Mouse (Mus musculus) cerebellum, postnatal 14 days (tissue): ENCODE data around the gene Lhpp.

ENCODE experiments used
- DNase-seq, 2 experiments: peaks; one replicate each; pipeline ENCODE4 v3.0.0; 2021; ENCODE audit warnings: mixed read lengths in 2 of 2

The Lhpp gene

DNA sequence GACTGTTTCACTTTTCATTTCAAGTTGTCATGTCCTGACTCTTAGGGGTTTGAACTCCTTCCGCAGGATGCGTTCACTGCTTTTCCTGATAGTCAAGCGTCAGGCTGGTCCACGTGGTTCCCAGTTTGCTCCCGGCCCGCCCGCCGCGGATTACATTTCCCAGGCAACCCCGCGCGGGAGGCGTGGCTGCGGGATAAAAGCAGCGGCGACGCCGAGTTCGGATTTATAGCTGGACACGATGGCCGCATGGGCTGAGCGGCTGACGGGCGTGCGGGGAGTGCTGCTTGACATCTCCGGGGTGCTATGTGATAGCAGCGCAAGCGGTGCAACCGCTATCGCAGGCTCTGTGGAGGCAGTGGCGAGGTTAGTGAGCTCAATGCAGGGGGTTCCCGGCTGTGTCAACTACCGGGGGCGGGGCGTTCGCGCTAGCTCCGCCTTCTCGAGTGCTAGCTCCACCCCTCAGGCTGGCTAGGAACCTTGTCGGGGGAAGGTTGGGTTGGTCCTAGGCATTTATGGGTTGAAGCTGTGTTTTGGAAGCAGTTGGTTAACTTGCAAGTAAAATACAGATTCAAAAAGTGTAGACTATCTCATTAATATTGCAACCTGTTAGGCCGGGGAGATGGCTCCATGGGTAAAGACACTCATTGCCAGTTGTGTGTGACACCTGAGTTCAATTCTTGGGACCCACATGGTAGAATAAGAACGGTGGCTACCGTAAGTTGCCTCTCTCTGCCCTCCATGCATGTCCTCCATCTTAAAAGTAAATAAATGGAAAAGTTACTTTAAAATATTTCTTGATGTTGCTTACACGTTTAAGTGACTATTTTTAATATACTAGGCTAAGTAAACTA lies at the start of gene Lhpp:
Lhpp (plus strand) TSS at position 171 of the 851 bp plus-strand sequence.
- peak; percentile 63 to 71 for DNase-seq

DNA sequence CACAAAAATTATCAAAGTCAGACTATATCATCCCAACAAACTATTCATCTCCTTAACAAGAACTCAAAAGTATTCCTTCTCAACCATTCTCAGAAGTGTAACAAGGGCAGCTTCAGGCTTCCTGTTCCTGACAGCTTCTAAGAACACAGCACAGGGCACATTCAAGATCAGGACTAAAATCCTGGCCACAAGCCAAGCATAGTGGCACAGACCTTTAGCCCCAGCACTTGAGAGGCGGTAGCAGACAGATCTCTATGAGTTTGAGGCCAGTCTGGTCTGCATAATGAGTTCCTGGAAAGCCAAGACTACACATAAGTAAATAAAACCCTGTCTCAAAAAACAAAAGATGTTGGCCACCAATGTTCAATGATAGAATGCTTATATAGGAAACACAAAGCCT lies 44.6 kb upstream of the Lhpp start:
- no peak for DNase-seq

DNA sequence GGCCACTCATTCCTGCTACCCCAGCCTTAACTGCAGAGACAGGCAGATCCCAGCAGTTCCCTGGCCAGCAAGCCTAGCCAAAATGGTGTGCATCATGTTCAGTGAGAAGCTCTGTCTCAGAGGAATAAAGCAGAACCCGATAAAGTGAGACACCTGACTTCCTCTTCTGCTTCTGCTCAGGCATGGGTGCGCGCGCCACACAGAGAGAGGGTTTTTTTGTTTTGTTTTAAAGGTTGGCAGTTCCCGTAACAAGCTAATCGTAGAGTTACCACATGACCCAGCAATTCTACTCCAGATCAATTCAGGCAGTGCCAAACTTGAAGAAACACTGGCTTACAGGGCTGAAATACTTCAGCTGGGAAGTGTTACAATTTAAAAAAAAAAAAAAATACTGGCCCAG lies 41.6 kb upstream of the Lhpp start:
- DNase-seq = no peak

DNA sequence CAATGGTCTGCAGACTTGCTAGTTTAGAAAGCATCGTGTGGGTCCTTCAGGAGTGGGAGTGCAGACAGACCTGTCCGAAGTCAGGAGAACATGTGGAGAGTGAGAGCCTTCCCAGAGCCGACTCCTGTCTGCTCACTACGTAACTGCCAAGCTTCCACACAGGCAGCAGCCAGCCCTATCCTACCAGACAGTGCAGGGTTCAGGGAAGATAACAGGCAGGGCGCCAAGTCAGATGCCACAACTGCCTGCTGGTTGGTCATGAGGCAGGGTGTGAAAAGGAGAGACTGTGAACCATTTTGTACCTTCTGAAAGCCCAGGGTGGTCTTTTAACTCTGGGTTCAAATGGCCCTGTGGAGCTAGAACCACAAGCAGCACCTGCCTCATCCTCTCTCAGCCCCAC lies 40.4 kb upstream of the Lhpp start:
- DNase-seq = peak; percentile 32 to 47

DNA sequence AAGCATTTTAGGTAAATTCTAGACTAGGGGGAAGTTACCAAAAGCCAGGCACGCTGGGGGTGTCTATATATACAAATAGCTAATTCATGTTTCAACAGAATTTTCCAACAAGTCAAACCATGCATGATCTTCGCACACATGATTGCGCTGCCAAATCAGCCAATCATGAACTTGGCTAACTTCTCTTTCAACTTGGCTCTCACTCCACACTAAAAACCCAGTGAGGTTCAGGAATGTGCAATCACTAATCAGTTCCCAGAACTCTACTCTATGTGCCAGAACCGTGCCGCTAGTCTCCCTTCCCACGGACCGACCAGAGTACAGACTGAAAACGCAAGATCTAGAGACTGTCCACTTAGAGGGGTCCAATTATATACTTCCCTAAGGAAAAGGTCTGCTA lies 39.0 kb upstream of the Lhpp start:
- peak; percentile 43 to 65 for DNase-seq

DNA sequence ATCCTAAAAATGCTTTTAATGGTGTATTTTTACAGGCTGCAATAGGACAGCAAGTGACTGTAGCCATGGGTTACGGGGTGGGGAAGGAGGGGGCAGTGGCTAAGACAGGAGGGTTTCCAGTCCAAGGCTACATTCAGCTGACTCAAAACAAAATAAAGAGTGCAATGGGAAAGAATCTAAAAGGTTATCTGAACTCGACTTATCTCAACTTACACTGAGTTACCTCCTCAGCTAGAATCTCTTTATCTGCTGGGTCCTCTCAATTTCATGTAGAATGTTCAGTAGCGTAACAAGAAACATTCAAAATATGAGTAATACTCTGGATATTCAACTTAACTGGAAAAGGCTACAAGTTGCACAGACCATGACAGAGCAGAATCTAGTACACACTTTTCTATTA lies 37.7 kb upstream of the Lhpp start:
- no peak for DNase-seq

DNA sequence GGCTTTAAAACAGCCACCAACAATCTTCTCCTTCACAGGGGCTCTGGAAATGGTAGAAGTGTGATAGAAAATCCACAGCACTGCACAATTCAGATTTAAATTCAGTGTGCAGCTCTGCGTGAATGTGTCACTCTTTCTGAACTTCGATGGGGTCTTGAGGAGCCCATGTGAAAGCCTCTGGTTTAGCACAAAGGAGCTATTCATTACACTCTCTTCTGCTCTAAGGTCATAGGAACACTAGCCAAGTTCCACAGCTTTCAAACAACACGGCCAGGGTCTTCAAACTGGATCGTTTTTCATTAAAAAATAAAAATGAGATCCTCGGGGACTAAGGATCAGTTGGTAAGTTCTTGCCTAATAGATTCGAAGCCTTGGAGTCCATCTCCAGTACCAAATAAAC lies 37.2 kb upstream of the Lhpp start:
- DNase-seq = no peak

DNA sequence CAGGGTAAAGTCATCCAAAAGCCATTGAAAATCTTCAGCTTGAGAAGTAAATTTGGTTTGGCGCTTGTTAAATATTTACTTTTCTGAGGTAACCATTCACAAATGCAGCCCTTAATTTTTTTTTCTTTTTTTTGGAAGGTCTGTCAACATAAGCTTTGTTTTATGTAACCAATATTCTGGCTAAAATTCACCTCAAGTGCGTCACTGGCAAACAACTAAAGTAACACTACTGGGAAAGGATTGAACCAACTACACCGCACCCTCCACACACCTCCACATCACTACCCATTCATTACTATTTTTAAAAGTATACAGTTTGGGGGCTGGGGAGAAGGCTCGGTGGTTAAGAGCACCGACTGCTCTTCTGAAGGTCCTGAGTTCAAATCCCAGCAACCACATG lies 35.8 kb upstream of the Lhpp start:
- DNase-seq = no peak

DNA sequence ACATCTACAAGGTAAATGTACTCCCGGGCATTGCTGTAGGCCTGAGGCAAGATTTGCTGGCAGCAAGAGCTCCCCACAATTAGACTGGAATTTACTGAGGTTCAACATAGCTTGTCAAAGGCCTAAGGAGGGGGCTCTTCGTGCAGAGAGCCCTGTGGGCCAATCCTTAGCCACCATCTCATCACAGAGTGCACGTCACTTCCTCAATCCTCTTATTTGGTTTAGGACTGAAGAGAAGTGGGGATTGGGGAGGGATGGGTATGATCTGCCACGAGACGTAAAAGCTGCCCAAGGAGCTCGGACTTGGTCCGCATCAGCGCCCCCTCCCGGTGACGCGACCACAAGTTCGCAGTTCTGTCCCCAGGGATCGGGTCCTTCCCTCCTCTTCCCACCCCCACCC lies 34.8 kb upstream of the Lhpp start:
- DNase-seq = peak; percentile 83 to 88

DNA sequence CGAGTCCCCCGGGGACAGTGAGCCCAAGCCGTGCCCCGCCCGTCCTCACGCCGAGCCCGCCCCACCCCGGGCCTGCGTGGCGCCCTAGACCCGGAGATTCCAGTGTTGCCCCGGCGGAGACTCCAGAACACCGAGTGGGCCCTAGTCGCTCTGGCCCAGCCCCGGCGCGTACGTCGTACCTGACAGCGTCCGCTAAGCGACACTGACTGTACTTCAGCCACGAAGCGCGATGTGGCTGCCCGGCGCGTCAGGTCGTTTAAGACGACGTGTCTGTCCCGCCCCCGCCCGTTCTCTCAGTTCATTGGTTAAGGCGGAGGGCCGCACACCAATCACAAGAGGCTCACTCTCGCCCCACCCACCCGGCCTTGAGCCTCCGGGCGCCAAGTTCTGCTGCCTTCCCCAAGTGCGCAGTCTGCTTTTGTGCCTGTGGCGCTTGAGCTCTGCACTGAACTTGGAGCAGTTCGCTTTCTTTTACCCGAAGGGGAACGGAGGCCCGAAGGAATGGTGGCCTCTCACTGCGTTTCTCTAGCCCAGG lies 34.3 kb upstream of the Lhpp start, which contains the start of gene Oat:
Oat (minus strand) TSS at position 283 of the 535 bp plus-strand sequence.
- DNase-seq = peak; percentile 94

DNA sequence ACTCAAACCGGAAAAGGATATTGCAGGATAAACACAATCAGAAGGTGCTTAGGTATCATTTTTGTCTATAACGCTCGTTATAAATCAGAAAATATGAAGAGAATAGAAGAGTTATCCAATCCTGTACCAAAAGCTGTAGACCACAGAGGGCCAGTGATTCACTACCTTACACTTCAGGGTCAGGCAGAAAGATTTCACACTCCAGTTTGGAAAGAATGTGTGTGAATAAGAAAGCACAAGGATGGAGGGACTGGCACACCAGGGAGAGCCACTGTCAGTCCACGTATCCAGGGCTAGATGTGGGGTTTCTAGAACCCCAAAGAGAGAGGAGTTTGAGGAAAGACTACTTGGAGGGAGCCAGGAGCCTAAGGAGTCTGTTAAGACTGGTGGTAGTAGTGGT lies 33.5 kb upstream of the Lhpp start:
- no peak for DNase-seq

DNA sequence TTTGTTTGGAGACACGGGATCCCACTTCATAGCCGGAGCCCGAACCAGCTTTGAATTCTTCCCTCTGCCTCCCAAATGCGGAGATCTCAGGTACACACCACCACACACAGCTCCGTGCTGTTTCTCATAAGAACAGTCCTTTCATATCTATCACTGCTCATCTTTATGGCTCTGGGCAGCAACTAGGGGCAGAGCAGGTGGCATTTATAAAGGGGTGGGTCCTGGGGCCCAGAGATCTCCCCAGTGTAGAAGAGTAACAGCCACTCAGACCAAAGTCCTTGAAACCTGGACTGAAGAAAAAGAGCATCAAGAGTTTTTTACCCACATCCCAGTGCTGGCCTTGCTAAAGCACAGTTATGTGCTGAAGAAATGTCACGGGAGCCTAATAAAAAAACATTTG lies 29.9 kb upstream of the Lhpp start:
- no peak for DNase-seq

DNA sequence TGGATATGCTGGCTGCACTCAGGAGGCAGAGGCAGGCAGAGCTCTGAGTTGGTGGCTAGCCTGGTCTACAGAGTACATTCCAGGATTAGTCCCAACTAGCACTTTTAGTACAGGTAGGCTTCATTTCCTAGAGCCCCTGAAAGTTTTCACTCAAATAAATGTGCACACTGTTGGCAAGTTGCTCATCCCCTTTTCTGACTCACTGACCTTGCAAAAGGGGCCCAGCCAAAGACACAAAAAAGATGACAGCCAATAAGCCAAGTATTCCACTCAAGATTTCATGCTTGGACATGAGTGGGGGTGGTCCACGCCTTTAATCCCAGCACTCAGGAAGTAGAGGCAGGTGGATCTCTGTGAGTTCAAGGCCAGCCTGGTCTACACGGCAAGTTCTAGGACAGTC lies 29.0 kb upstream of the Lhpp start:
- DNase-seq = no peak

DNA sequence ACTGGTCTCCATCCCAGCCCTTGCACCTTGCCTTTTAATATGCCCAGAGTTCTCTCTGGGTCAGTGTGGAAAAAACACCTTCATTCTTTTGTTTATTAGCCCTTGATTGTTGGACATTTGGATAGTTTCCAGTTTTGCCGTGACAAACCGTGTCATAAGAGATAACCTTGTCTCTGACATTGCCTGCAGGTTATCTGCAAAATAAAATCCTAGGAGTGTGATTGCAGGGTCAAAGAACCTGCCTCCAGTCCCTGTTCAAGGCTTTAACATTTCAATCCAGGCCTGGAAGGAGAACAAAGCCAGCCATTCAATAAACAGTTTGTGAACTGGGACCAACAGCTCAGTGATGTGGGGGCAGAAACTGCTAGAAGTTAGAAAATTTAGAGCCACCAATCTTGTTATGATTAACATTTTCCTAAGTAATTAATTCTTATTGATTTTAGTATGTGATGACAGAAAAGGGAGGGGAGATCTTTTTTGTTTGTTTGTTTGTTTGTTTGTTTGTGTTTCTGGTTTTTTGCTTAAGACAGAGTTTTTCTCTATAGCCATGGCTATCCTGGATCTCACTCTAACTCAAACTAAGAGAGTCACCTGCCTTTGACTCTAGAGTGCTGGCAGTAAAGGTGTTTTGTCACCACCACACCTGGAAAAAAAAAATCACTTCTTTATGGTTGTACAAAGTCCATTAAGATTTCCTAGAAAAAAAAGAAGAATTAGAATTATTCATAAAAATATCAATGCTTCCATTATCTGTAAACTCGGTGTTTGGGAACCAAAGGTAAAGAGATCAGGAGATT lies 24.5 kb upstream of the Lhpp start:
- no peak for DNase-seq

DNA sequence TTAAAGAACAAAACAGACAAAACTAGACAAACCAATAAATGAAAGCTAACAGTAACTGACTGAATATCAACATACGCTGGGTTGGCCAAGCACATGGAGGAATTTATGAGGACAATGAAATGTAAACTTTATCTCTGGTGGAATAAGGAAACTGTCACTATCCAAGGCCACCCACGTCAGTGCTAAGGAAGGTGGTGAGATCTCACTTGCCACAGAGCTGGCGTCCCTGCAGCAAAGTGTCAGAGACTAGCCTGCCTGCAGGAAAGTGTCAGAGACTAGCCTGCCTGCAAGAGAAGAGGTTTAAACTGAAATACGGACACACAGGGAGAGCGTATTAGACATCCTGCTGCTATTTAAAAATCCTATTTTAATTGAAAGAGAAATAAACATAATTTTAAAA lies 23.3 kb upstream of the Lhpp start:
- no peak for DNase-seq

DNA sequence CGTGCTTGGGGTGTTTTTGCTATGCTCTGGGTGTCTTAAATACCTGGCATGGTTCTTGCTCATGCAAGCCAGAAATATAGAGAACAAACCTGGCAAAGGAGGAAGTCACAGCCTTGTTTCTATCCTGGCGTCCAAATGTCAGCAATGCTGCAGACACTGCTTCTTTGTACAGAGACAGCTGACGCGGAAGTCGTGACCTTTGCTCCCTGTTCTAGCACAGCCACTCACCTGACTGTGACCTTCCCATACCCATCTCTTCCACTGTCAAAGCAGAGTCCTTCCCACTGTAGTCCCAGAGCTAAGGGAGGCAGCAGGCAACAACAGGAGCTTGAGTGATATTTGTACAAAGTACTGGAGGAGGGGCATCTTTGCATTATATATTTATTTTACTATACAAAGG lies 20.8 kb upstream of the Lhpp start:
- DNase-seq = no peak

DNA sequence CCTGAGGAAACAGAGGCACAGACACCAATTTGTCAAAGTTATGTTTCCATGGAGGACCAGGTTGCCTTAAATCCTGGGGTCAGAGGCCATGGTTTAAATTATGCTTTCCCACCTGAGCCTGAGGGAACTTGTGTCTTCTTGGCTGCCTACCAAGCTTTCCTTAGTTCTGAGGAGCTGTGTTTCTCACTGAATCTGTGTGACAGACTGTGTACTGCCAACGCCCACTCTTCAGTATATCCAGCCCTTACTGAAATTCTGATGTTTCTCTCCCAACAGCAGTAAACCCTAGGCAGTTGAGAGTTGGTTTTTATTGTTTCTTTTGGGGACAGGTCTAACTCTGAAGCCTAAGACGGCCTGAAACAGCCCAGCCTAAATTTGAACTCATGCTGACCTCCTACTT lies 16.7 kb upstream of the Lhpp start:
- no peak for DNase-seq

DNA sequence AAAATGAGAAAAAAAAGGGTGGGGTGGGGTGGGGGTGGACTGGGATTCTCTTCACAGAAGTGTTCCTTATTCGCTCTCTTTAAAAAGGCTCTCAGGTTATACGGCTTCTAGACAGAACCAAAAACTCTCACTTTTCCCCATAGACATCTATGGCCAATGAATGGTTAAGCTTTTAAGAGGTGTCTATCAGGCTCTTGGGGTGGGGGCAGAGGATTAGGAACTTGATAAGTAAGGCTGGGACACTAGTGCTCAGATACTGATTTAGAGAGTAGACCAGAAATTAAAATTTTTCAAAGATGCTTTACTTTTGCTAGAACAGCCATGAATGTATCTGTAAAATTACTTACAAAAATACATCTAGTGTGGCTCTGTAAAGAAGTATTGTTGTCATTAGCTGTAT lies 16.1 kb upstream of the Lhpp start:
- no peak for DNase-seq

DNA sequence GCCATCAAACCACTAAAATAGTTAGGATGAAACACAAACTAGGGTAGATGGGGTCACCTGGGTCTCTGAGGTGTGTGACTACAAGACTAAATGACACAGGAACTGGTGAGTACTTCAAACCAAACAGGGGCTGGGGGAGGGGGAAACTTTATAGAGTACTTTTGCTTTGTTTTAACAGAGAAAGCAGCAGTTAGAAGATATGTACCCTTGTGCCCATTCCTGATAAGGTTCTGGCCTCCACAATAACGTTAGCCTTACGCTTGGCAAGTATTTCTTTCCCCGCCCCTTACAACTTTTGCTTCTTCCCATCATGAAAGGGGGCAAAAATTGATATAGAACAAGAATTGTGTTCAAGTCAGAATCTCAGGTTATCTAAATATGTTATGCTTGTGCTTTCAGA lies 14.7 kb upstream of the Lhpp start:
- no peak for DNase-seq

DNA sequence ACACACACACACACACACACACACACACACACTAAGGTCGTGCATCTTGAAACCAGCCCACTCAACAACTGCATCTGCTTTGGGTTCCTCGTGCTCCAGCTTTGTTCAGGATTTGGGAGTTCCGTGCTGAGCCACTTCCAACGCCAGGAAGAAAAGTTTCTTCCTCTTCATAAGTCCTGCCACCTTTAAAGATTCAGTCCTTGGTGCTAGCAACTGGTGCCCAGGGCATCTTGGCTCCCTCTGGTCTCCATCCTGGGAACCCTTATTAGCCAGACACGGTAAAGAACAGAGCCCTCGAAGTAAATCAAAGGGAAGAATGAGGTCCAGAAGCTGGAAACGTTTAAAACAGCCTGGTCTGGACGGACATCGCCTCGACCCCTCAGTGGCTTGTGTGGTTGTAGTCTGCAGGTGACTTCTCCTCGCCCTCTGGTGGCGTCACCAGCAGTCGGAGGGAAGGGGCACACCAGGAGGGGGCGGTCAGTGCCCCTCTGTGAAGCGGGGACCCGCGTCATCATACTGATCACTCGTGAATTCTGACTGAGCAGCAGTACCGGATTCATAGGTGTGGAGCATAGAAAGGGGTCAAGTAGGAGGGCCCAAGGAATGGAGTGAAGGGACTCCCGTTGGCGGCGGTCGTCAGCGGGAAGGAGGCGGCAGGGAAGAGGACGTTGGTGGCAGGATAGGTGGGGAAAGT lies 13.7 kb upstream of the Lhpp start:
- DNase-seq = no peak

DNA sequence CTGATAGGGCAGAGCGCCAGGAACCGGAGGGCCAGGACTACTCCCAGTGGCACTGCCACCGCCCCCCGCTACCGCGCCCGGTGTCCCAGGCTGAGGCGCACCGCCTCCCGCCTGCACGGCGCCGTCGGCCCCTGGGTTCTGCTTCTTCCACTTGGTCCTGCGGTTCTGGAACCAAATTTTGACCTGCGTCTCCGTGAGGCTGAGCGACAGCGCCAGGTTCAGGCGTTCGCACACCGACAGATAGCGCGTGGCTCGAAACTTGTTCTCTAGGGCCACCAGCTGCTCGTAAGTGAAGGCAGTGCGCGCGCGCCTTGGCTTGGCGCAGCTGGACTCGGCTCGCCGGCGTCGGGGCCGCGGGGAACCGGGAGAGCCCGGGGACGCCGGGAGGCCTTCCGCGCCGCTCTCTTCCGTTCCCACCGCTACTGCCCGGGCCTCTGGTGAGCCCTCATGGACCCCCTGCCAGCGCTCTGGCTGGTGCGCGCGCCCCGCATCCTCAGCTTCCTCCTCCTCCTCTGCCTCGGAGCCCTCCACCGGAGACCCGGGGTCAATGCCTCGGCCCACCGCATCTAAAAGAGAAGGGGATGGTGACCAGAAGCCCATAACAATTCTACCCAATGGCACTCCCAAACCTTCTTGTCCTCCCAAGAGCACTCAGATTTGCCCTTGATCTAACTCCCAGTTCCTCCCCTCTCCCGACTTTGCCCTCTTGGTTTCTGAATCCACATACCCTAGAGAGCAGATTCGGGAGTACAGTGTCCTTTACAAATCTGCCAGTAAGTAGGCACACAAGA lies 13.0 kb upstream of the Lhpp start:
- no peak for DNase-seq
